Mouse (Mus musculus) megakaryocyte-erythroid progenitor cell, adult 5-6 weeks (primary cell): ENCODE results near the gene Olfr1098. TPM values are rescaled to one million over a fixed set of nuclear protein-coding genes. Genes with fewer than 3 reads are reported as not detected.

Source experiments
- ATAC-seq: replicated peaks from 2 replicates; pipeline ENCODE4 v1.8.0; 2016; ENCODE audit warnings: mild to moderate bottlenecking, inconsistent platforms; ENCODE audit not compliant: severe bottlenecking, poor library complexity, low FRiP score, low TSS enrichment
- total RNA-seq, 2 experiments: library from RNA; stranded (forward) in 1 of 2; stranded (reverse) in 1 of 2; fragments of 200-1000, 215-1000 nt in 1 of 2; fragments of >200 nt in 1 of 2; fragmentation: Nextera tagmentation in 1 of 2; gene quantifications; 2 replicates each; pipeline ENCODE4 v1.2.3; 2014 to 2017

Gene Olfr1098
- total RNA-seq (2014; fragmentation: Nextera tagmentation) (not detected in 2 replicates), total RNA-seq (2017) (not detected in 2 replicates)

- no peak for ATAC-seq
Observed at GRCm38 (mm10) chr2:86924445-86924844, at the start of gene Olfr1098. TSS of gene Olfr1098 (minus strand) at chr2:86924545.

DNA sequence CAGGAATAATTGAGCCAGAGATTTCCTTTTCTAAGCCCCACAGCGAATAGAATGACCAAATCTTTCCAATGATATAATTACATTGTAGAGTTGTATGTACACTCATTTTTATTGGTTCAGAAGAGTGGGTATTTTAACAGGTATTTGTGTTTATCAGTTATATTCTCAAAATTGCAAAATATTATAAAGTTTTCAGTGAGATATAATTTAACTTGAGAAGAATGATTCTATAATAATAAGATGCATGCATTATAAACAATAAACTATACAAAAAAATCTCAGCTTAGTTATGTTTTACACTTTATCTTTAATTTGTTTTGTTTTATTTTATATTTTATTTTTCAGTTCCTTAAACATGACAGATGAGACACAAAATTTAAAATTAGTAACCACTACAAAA is 36.2 kb upstream of the Olfr1098 start, which contains the start of gene Olfr1099:
Gene Olfr1099 (minus strand): TSS at position 101 of the 400 bp plus-strand sequence.
- ATAC-seq = no peak

GRCm38 (mm10) chr2:86926557-86926956 is 2.2 kb upstream of the Olfr1098 start:
- ATAC-seq = no peak

GRCm38 (mm10) chr2:86905647-86906046 is 18.7 kb downstream of the Olfr1098 start:
- no peak for ATAC-seq

GRCm38 (mm10) chr2:86892116-86892515 is 32.2 kb downstream of the Olfr1098 start, which contains the start of gene Olfr1097:
TSS of gene Olfr1097 (minus strand) at chr2:86892216.
- no peak for ATAC-seq

DNA sequence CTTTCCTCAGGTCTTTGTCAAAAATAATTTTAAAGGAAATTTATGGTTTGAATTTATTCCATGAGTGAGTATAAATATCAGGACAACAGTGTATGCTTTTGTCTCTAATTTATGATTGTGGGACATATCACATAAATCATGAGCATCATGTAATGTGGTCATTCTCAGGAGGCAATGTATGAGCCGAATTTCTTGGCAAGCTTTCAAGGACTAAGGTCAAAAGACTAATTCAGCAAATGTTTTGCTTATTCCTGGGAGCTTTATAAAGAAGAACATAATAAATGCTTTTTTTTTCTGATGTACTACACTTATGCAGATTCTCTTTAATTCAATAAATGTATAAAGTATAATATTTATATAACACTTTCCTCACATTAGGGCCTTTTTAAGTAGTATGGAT is 49.6 kb downstream of the Olfr1098 start, which contains the start of gene Gm13723:
Gene Gm13723 (minus strand): TSS at position 101 of the 400 bp plus-strand sequence.
- no peak for ATAC-seq

Other genes starting within 250 kb of the Olfr1098 start
- not detected in 2 replicates for gene Olfr1086, start 244.5 kb downstream of the Olfr1098 start, total RNA-seq (2014; fragmentation: Nextera tagmentation)
- not detected in 2 replicates for gene Olfr1086, start 244.5 kb downstream of the Olfr1098 start, total RNA-seq (2017)
- gene Olfr1087, start 226.2 kb downstream of the Olfr1098 start, total RNA-seq (2014; fragmentation: Nextera tagmentation) = not detected in 2 replicates
- not detected in 2 replicates for gene Olfr1087, start 226.2 kb downstream of the Olfr1098 start, total RNA-seq (2017)
- gene Olfr1089, start 190.8 kb downstream of the Olfr1098 start, total RNA-seq (2014; fragmentation: Nextera tagmentation) = not detected in 2 replicates
- gene Olfr1089, start 190.8 kb downstream of the Olfr1098 start, total RNA-seq (2017) = not detected in 2 replicates
- gene Olfr1090, start 165.6 kb downstream of the Olfr1098 start, total RNA-seq (2014; fragmentation: Nextera tagmentation) = not detected in 2 replicates
- gene Olfr1090, start 165.6 kb downstream of the Olfr1098 start, total RNA-seq (2017) = not detected in 2 replicates
- gene Olfr1093, start 142.1 kb downstream of the Olfr1098 start, total RNA-seq (2014; fragmentation: Nextera tagmentation) = not detected in 2 replicates
- gene Olfr1093, start 142.1 kb downstream of the Olfr1098 start, total RNA-seq (2017) = not detected in 2 replicates
- gene Olfr141, start 114.5 kb downstream of the Olfr1098 start, total RNA-seq (2014; fragmentation: Nextera tagmentation) = not detected in 2 replicates
- gene Olfr141, start 114.5 kb downstream of the Olfr1098 start, total RNA-seq (2017) = not detected in 2 replicates
- gene Olfr1094, start 99.9 kb downstream of the Olfr1098 start, total RNA-seq (2014; fragmentation: Nextera tagmentation) = not detected in 2 replicates
- not detected in 2 replicates for gene Olfr1094, start 99.9 kb downstream of the Olfr1098 start, total RNA-seq (2017)
- gene Olfr1095, start 72.8 kb downstream of the Olfr1098 start, total RNA-seq (2014; fragmentation: Nextera tagmentation) = not detected in 2 replicates
- gene Olfr1095, start 72.8 kb downstream of the Olfr1098 start, total RNA-seq (2017) = not detected in 2 replicates
- gene Gm13723, start 49.7 kb downstream of the Olfr1098 start, total RNA-seq (2014; fragmentation: Nextera tagmentation) = not detected in 2 replicates
- gene Gm13723, start 49.7 kb downstream of the Olfr1098 start, total RNA-seq (2017) = not detected in 2 replicates
- not detected in 2 replicates for gene Olfr1097, start 32.3 kb downstream of the Olfr1098 start, total RNA-seq (2014; fragmentation: Nextera tagmentation)
- gene Olfr1097, start 32.3 kb downstream of the Olfr1098 start, total RNA-seq (2017) = not detected in 2 replicates
- not detected in 2 replicates for gene Olfr1099, start 36.1 kb upstream of the Olfr1098 start, total RNA-seq (2014; fragmentation: Nextera tagmentation)
- gene Olfr1099, start 36.1 kb upstream of the Olfr1098 start, total RNA-seq (2017) = not detected in 2 replicates
- gene Olfr1100, start 55.4 kb upstream of the Olfr1098 start, total RNA-seq (2014; fragmentation: Nextera tagmentation) = not detected in 2 replicates
- not detected in 2 replicates for gene Olfr1100, start 55.4 kb upstream of the Olfr1098 start, total RNA-seq (2017)
- gene Olfr1101, start 66.7 kb upstream of the Olfr1098 start, total RNA-seq (2014; fragmentation: Nextera tagmentation) = not detected in 2 replicates
- not detected in 2 replicates for gene Olfr1101, start 66.7 kb upstream of the Olfr1098 start, total RNA-seq (2017)
- gene Olfr1102, start 73.9 kb upstream of the Olfr1098 start, total RNA-seq (2014; fragmentation: Nextera tagmentation) = not detected in 2 replicates
- gene Olfr1102, start 73.9 kb upstream of the Olfr1098 start, total RNA-seq (2017) = not detected in 2 replicates
- not detected in 2 replicates for gene Olfr1104, start 102.5 kb upstream of the Olfr1098 start, total RNA-seq (2014; fragmentation: Nextera tagmentation)
- gene Olfr1104, start 102.5 kb upstream of the Olfr1098 start, total RNA-seq (2017) = not detected in 2 replicates
- gene Olfr1105, start 112.0 kb upstream of the Olfr1098 start, total RNA-seq (2014; fragmentation: Nextera tagmentation) = not detected in 2 replicates
- gene Olfr1105, start 112.0 kb upstream of the Olfr1098 start, total RNA-seq (2017) = not detected in 2 replicates
- gene Olfr1106, start 127.7 kb upstream of the Olfr1098 start, total RNA-seq (2014; fragmentation: Nextera tagmentation) = not detected in 2 replicates
- not detected in 2 replicates for gene Olfr1106, start 127.7 kb upstream of the Olfr1098 start, total RNA-seq (2017)
- not detected in 2 replicates for gene Olfr1107, start 151.3 kb upstream of the Olfr1098 start, total RNA-seq (2014; fragmentation: Nextera tagmentation)
- gene Olfr1107, start 151.3 kb upstream of the Olfr1098 start, total RNA-seq (2017) = not detected in 2 replicates
- gene Olfr1109, start 171.5 kb upstream of the Olfr1098 start, total RNA-seq (2014; fragmentation: Nextera tagmentation) = not detected in 2 replicates
- gene Olfr1109, start 171.5 kb upstream of the Olfr1098 start, total RNA-seq (2017) = not detected in 2 replicates
- not detected in 2 replicates for gene Olfr259, start 190.0 kb upstream of the Olfr1098 start, total RNA-seq (2014; fragmentation: Nextera tagmentation)
- not detected in 2 replicates for gene Olfr259, start 190.0 kb upstream of the Olfr1098 start, total RNA-seq (2017)
- not detected in 2 replicates for gene Olfr1110, start 215.8 kb upstream of the Olfr1098 start, total RNA-seq (2014; fragmentation: Nextera tagmentation)
- not detected in 2 replicates for gene Olfr1110, start 215.8 kb upstream of the Olfr1098 start, total RNA-seq (2017)
- not detected in 2 replicates for gene Olfr1111, start 228.1 kb upstream of the Olfr1098 start, total RNA-seq (2014; fragmentation: Nextera tagmentation)
- not detected in 2 replicates for gene Olfr1111, start 228.1 kb upstream of the Olfr1098 start, total RNA-seq (2017)